Mouse (Mus musculus) mouse trophoblast stem cell (cell line): ENCODE measurements around the gene Grn.

Experiments
- in situ Hi-C, 2 experiments: fragments of 300-500 bp; cut with MseI, MboI; formaldehyde crosslinking; loops; 2 replicates in 1 of 2; 3 replicates in 1 of 2; pipeline ENCODE4 v1.15.1; 2025

Gene Grn

GRCm38 (mm10) chr11:102478671-102479070 is 48.6 kb downstream of the Grn start:
- in situ Hi-C loops = no loop called here

GRCm38 (mm10) chr11:102479581-102479980 is 49.5 kb downstream of the Grn start:
- in situ Hi-C loops = no loop called here

- in situ Hi-C loops = loop anchor here in 1 of 2 experiments (10.0 kb wide), 1 partner anchor 175 kb away; no protein-coding TSS in a partner anchor
Measured at GRCm38 (mm10) chr11:102480111-102480510, 50.0 kb downstream of the Grn start.

GRCm38 (mm10) chr11:102480897-102481296 is 50.8 kb downstream of the Grn start:
- in situ Hi-C loops = loop anchor here in 1 of 2 experiments (10.0 kb wide), 1 partner anchor 174 kb away; no protein-coding TSS in a partner anchor

- in situ Hi-C loops = loop anchor here in 1 of 2 experiments (10.0 kb wide), 1 partner anchor 173 kb away; no protein-coding TSS in a partner anchor
Measured at GRCm38 (mm10) chr11:102481779-102482178, 51.7 kb downstream of the Grn start.
